Mouse (Mus musculus) limb, embryonic 13.5 days (tissue): ENCODE measurements around the gene Lrrc63. TPM values are rescaled to one million over a fixed set of nuclear protein-coding genes. Genes with fewer than 3 reads are reported as not detected.
"Not testable (repeated sequence)": the region's sequence is repeated elsewhere in the genome, so short reads cannot be mapped to it uniquely, and the experiment has no call there.

Source experiments
- ATAC-seq: fragments of 200-750 bp; cut with Nextera tagmentation; 2 replicates; pipeline ENCODE4 v1.8.0; 2017; ENCODE audit warnings: low read depth, moderate number of reproducible peaks, moderate TSS enrichment; ENCODE audit not compliant: low FRiP score
- H3K27ac ChIP-seq: fragments of 300-500 bp; sonication (generic); 2 replicates; pipeline ENCODE4 v1.5.1; 2015; ENCODE audit warnings: inconsistent platforms, mild to moderate bottlenecking, moderate library complexity
- H3K27me3 ChIP-seq: fragments of 300-500 bp; sonication (generic); 2 replicates; pipeline ENCODE4 v1.6.1; 2015; ENCODE audit warnings: mild to moderate bottlenecking, inconsistent platforms
- H3K36me3 ChIP-seq: fragments of 300-500 bp; sonication (generic); 2 replicates; pipeline ENCODE4 v1.6.1; 2015; ENCODE audit warnings: inconsistent platforms, mild to moderate bottlenecking, moderate library complexity
- H3K4me1 ChIP-seq: fragments of 300-500 bp; sonication (generic); 2 replicates; pipeline ENCODE4 v1.6.1; 2015; ENCODE audit warnings: inconsistent platforms
- H3K4me2 ChIP-seq: fragments of 300-500 bp; sonication (generic); replicated peaks from 2 replicates; pipeline ENCODE4 v1.6.1; 2015; ENCODE audit warnings: inconsistent platforms, mild to moderate bottlenecking, moderate library complexity
- H3K4me3 ChIP-seq: fragments of 300-500 bp; sonication (generic); 2 replicates; pipeline ENCODE4 v1.5.1; 2015; ENCODE audit warnings: moderate library complexity, mild to moderate bottlenecking, inconsistent platforms
- H3K9ac ChIP-seq: fragments of 300-500 bp; sonication (generic); 2 replicates; pipeline ENCODE4 v1.6.1; 2015; ENCODE audit warnings: mild to moderate bottlenecking, inconsistent platforms
- H3K9me3 ChIP-seq: fragments of 300-500 bp; sonication (generic); 2 replicates; pipeline ENCODE4 v1.6.1; 2016; ENCODE audit warnings: inconsistent platforms
- WGBS: fragments of 180-500 bp; shearing (Covaris S2); methylation state at CpG from one replicate; pipeline ENCODE4 v1.1.7; 2015; 5-methylcytosine and 5-hydroxymethylcytosine counted together
- polyA plus RNA-seq: library from polyadenylated mRNA; unstranded; fragments of >200 nt; fragmentation: Nextera tagmentation; extraction: Ambion mirVana; gene quantifications from 2 replicates; pipeline ENCODE4 v1.2.1, GENCODE M21; 2015

Lrrc63 gene
- polyA plus RNA-seq, 1 experiment from 2014 or later = not detected

DNA sequence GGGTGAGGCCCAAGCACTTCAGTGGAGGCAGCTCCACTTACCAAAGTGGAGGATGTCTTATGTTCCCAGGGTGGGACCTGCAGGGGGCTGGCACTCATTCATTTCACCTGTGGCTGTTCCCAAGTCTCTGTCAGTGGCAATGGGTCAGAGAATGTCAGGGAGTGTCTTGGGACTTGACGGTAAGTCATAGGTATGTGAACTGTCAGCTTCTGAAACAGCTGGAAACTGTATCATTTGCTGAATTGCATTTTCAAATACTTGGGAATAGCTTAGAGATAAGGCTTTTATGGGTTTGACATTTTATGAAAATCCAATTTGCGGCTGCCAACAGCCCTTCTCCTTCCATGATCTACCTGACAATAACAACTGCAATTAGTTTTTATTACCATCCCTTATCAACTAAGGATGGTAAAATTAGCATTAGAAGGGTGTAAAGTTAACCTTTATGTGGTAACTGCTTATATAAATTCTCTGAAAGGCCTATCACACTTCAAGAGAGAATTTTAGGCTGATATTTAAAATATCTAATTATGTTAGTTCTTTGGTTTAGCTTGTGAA is 35.0 kb upstream of the Lrrc63 start:
- H3K36me3 ChIP-seq = no peaks in the 10 kb centered on the region
- ATAC-seq = no peak
- H3K4me3 ChIP-seq = no peak overlapping the region
- H3K4me2 ChIP-seq = no peak overlapping the region
- no peaks in the 10 kb centered on the region for H3K4me1 ChIP-seq
- H3K27ac ChIP-seq = no peak overlapping the region
- H3K9me3 ChIP-seq = no peaks in the 10 kb centered on the region
- WGBS = 70% methylated on average over 2 of the region's 2 CpGs
- H3K9ac ChIP-seq = no peak overlapping the region
- no peaks in the 10 kb centered on the region for H3K27me3 ChIP-seq

DNA sequence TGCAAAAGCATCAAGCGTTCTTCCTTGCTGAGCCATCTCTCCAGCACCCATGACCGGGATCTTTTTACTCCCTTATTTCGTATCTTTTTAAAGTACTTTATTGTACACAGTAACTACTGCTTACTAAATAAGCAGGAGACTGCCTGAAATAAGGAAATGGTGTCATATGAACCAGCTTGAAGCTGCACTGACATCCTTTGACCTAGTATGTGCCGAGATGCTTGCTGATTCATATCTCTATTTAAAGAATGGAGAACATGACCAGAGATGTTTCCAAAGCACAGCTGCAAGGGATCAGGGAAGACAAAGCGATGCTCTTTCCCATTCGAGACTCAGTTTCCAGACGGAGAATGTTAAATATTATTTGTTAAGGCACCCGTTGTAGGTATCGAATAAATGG is 33.7 kb upstream of the Lrrc63 start:
- no peak overlapping the region for H3K9ac ChIP-seq
- no peak overlapping the region for H3K27ac ChIP-seq
- ATAC-seq = no peak
- H3K4me2 ChIP-seq = no peak overlapping the region
- no peaks in the 10 kb centered on the region for H3K4me1 ChIP-seq
- no peaks in the 10 kb centered on the region for H3K36me3 ChIP-seq
- WGBS = 88% methylated on average over 9 of the region's 9 CpGs
- H3K9me3 ChIP-seq = no peaks in the 10 kb centered on the region
- H3K27me3 ChIP-seq = no peaks in the 10 kb centered on the region
- no peak overlapping the region for H3K4me3 ChIP-seq

GRCm38 (mm10) chr14:75163866-75164265 is 33.2 kb upstream of the Lrrc63 start:
- no peaks in the 10 kb centered on the region for H3K9me3 ChIP-seq
- no peak overlapping the region for H3K9ac ChIP-seq
- no peak overlapping the region for H3K4me2 ChIP-seq
- no peaks in the 10 kb centered on the region for H3K36me3 ChIP-seq
- 86% methylated on average over 8 of the region's 8 CpGs for WGBS
- no peak overlapping the region for H3K4me3 ChIP-seq
- H3K27ac ChIP-seq = no peak overlapping the region
- H3K27me3 ChIP-seq = no peaks in the 10 kb centered on the region
- ATAC-seq = no peak
- H3K4me1 ChIP-seq = no peaks in the 10 kb centered on the region

DNA sequence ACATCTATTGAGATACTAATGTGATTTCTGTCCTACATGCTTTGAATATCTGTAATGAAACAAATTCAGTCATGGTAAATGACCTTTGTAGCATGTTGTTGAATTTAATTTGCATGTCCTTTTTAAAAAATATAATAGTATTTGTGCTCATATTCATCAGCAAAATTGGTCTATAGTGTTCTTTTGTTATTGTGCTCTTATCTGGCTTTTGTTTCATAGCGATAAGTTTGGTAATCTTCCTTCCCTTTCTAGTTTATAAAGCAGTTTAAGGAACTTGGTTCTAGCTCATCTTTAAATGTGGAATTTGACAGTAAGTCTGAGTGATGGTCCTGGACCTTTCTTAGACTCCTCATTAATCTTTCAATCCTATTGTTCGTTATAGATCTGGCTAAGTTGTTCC is 28.7 kb upstream of the Lrrc63 start:
- no peaks in the 10 kb centered on the region for H3K27me3 ChIP-seq
- H3K9ac ChIP-seq = no peak overlapping the region
- no peaks in the 10 kb centered on the region for H3K4me1 ChIP-seq
- no peak overlapping the region for H3K27ac ChIP-seq
- no peak overlapping the region for H3K4me2 ChIP-seq
- H3K9me3 ChIP-seq = no peaks in the 10 kb centered on the region
- ATAC-seq = no peak
- 86% methylated on average over 2 of the region's 2 CpGs for WGBS
- H3K4me3 ChIP-seq = no peak overlapping the region
- H3K36me3 ChIP-seq = no peaks in the 10 kb centered on the region

DNA sequence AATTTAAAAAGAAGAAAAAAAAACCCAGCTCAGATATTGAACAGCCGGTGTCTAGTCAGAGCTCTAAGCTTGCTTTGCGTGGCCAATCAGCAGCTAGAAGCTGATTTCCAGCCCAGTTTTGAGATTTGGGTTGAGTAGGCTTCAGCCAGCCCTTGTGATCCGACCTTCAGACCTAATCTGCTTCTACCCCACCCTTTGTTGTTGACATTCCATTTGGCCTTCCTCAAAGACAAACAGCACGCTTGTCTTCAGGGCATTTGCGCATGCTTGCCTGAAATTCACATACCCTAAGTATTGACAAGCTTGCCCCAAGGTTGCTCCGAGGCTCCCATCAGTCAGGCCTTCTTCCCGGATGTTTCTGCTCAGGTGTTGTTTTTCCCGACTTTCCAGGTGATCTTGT is 23.8 kb upstream of the Lrrc63 start:
- no peaks in the 10 kb centered on the region for H3K27me3 ChIP-seq
- no peaks in the 10 kb centered on the region for H3K36me3 ChIP-seq
- H3K27ac ChIP-seq = no peak overlapping the region
- H3K9me3 ChIP-seq = no peaks in the 10 kb centered on the region
- H3K9ac ChIP-seq = no peak overlapping the region
- H3K4me2 ChIP-seq = no peak overlapping the region
- ATAC-seq = no peak
- no peaks in the 10 kb centered on the region for H3K4me1 ChIP-seq
- WGBS = 86% methylated on average over 8 of the region's 8 CpGs
- no peak overlapping the region for H3K4me3 ChIP-seq

- no peak overlapping the region for H3K4me3 ChIP-seq
- H3K36me3 ChIP-seq = no peaks in the 10 kb centered on the region
- no peak for ATAC-seq
- H3K9me3 ChIP-seq = no peaks in the 10 kb centered on the region
- H3K27me3 ChIP-seq = no peaks in the 10 kb centered on the region
- H3K4me1 ChIP-seq = no peaks in the 10 kb centered on the region
- WGBS = 81% methylated on average over 3 of the region's 3 CpGs
- H3K9ac ChIP-seq = no peak overlapping the region
- no peak overlapping the region for H3K4me2 ChIP-seq
- H3K27ac ChIP-seq = no peak overlapping the region
These were observed 20.5 kb upstream of the Lrrc63 start for GRCm38 (mm10) chr14:75151146-75151545.

DNA sequence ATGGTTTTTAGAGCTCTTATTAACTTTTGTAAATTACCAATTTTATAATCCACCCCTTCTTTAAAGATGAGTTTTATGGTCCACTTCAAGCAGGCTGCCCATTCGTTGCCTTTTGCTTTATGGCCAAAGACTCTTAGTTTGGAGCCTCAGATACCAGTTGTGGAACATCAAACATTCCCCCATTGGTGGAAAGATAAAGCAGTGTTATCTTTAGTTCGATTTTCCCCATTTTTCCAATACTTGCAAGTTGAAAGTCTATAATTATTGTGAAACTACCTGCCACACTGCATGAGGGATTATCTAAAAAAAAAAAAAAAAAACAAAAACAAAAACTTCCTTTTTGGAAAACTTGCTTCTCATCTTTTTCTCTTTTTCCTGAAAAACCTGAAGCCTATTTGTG is 20.0 kb upstream of the Lrrc63 start:
- WGBS = 62% methylated on average over 2 of the region's 2 CpGs
- Histone ChIP-seq H3K27me3 (no peaks in the 10 kb centered on the region), H3K9ac (no peak overlapping the region), H3K4me3 (no peak overlapping the region), H3K36me3 (no peaks in the 10 kb centered on the region), H3K4me1 (no peaks in the 10 kb centered on the region), H3K27ac (no peak overlapping the region), H3K9me3 (no peaks in the 10 kb centered on the region), H3K4me2 (no peak overlapping the region)
- no peak for ATAC-seq

GRCm38 (mm10) chr14:75148229-75148628 is 17.5 kb upstream of the Lrrc63 start:
- ATAC-seq = no peak
- H3K4me3 ChIP-seq = no peak overlapping the region
- 81% methylated on average over 9 of the region's 9 CpGs for WGBS
- H3K9ac ChIP-seq = no peak overlapping the region
- no peak overlapping the region for H3K27ac ChIP-seq
- H3K9me3 ChIP-seq = no peaks in the 10 kb centered on the region
- H3K4me2 ChIP-seq = no peak overlapping the region
- no peaks in the 10 kb centered on the region for H3K27me3 ChIP-seq
- no peaks in the 10 kb centered on the region for H3K36me3 ChIP-seq
- H3K4me1 ChIP-seq = no peaks in the 10 kb centered on the region

GRCm38 (mm10) chr14:75147706-75148105 is 17.0 kb upstream of the Lrrc63 start:
- not testable (repeated sequence) for H3K4me1 ChIP-seq, H3K27me3 ChIP-seq, H3K9me3 ChIP-seq, H3K36me3 ChIP-seq, ATAC-seq, H3K27ac ChIP-seq, H3K4me2 ChIP-seq, H3K4me3 ChIP-seq, H3K9ac ChIP-seq
- 87% methylated on average over 2 of the region's 2 CpGs for WGBS

DNA sequence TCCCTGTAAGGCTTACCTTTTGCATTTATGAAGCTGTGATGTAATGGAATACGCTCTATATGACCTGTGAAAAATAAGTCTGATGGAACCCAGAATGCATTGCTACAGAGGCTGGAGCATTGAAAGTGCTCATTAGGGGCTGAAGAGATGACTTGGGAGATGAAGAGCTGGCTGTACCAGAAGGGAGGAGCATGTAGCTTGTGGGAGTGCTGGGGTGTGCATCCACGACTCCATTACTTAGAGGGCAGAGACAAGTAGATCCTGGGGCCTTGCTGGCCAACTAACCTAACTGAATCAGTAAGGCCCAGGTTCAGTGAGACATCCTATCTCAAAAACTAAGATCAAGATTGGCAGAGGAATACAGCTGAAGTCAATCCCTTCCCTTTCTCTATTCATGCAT is 8.5 kb upstream of the Lrrc63 start:
- Histone ChIP-seq H3K9me3 (no peaks in the 10 kb centered on the region), H3K36me3 (no peaks in the 10 kb centered on the region), H3K27ac (no peak overlapping the region), H3K27me3 (no peaks in the 10 kb centered on the region), H3K4me1 (no peaks in the 10 kb centered on the region), H3K4me3 (no peak overlapping the region), H3K9ac (no peak overlapping the region), H3K4me2 (no peak overlapping the region)
- ATAC-seq = no peak
- WGBS = 82% methylated on average over 2 of the region's 2 CpGs

DNA sequence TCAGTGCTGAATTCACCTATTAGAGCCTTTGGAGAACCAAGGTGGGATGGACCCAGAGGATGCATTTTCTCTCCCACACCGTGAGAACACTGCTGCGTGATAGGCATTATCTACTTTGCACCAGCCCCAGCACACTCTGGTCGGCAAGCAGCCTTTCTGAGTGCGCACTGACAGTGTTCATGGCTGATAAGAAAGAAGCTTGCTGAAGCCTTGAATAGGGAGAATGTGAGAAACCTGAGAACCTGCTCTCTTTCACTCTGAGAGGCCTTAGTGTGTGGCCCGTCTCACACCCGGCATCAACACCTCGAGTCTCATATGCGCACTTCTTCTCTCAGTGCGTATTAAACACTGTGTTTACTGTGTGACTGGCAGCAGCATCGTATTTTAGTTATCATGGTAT is 7.8 kb upstream of the Lrrc63 start:
- no peaks in the 10 kb centered on the region for H3K4me1 ChIP-seq
- no peak for ATAC-seq
- no peak overlapping the region for H3K9ac ChIP-seq
- no peaks in the 10 kb centered on the region for H3K27me3 ChIP-seq
- H3K4me2 ChIP-seq = no peak overlapping the region
- no peak overlapping the region for H3K27ac ChIP-seq
- H3K4me3 ChIP-seq = no peak overlapping the region
- H3K9me3 ChIP-seq = no peaks in the 10 kb centered on the region
- no peaks in the 10 kb centered on the region for H3K36me3 ChIP-seq
- WGBS = 76% methylated on average over 10 of the region's 10 CpGs

GRCm38 (mm10) chr14:75136119-75136966 is 5.7 kb upstream of the Lrrc63 start:
- 82% methylated on average over 25 of the region's 25 CpGs for WGBS
- H3K4me2 ChIP-seq = no peak overlapping the region
- no peak overlapping the region for H3K9ac ChIP-seq
- no peaks in the 10 kb centered on the region for H3K9me3 ChIP-seq
- no peak overlapping the region for H3K27ac ChIP-seq
- H3K36me3 ChIP-seq = no peaks in the 10 kb centered on the region
- H3K4me3 ChIP-seq = no peak overlapping the region
- H3K4me1 ChIP-seq = no peaks in the 10 kb centered on the region
- H3K27me3 ChIP-seq = no peaks in the 10 kb centered on the region
- no peak for ATAC-seq
